Mouse (Mus musculus) heart, postnatal 0 days (tissue): ENCODE measurements around the gene Acsm2.

ENCODE experiments used
- CTCF ChIP-seq: IDR thresholded peaks from 2 replicates; pipeline ENCODE4 v1.5.1; 2016; ENCODE audit warnings: antibody characterized with exemption, control low read depth, low read depth
- EP300 ChIP-seq: IDR thresholded peaks from 2 replicates; pipeline ENCODE4 v1.6.1; 2016; ENCODE audit warnings: antibody characterized with exemption, low read depth

DNA sequence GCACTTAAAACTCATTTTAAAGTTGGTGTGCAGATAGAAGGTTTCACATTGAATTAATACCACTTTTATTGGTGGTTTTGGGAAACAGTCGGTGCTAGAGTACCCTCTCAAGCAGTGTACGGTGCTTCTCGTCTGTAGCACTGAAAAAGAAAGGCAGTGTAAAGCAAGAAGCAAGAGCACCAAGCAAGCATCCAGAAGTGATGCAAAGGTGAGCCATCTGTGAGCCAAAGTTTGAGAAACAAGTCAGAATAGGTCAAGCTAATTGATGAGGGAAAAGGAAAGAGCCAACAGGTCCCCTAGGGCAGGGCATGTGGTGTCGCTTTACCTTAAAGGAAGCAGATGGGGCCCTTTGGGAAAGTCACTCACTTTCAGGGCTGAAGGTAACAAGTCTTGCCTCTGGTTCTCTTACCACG is 52.5 kb downstream of the Acsm2 start, which contains the start of gene Acsm1:
- TF ChIP-seq CTCF (no peak), EP300 (no peak)
